Mouse (Mus musculus): Measurements from ENCODE around the gene Dnajc5g. TPM values are rescaled to one million over a fixed set of nuclear protein-coding genes. Genes with fewer than 3 reads are reported as not detected.

The Dnajc5g gene
- polyA plus RNA-seq, 1 experiment, result not detected

Other genes starting within 250 kb of the Dnajc5g start
- 76.3 and 82.8 TPM in 2 replicates for gene Tmem214, start 238.3 kb upstream of the Dnajc5g start, polyA plus RNA-seq (2012; rRNA removed)
- 24.2 and 25.4 TPM in 2 replicates for gene Agbl5, start 217.6 kb upstream of the Dnajc5g start, polyA plus RNA-seq (2012; rRNA removed)
- 158 and 207 TPM in 2 replicates for gene Ost4, start 198.5 kb upstream of the Dnajc5g start, polyA plus RNA-seq (2012; rRNA removed)
- gene Emilin1, start 192.9 kb upstream of the Dnajc5g start, polyA plus RNA-seq (2012; rRNA removed), result 4.2 and 4.7 TPM in 2 replicates
- gene Khk, start 184.9 kb upstream of the Dnajc5g start, polyA plus RNA-seq (2012; rRNA removed), result 28.4 and 30.6 TPM in 2 replicates
- gene Cgref1, start 160.7 kb upstream of the Dnajc5g start, polyA plus RNA-seq (2012; rRNA removed), result 25.6 and 39.1 TPM in 2 replicates
- gene Preb, start 145.9 kb upstream of the Dnajc5g start, polyA plus RNA-seq (2012; rRNA removed), result 192 and 208 TPM in 2 replicates
- gene Tcf23, start 137.6 kb upstream of the Dnajc5g start, polyA plus RNA-seq (2012; rRNA removed), result 0.20 and 0.21 TPM in 2 replicates
- 175 TPM in 2 replicates for gene Atraid, start 58.0 kb upstream of the Dnajc5g start, polyA plus RNA-seq (2012; rRNA removed)
- 33.1 and 35.2 TPM in 2 replicates for gene Slc5a6, start 57.4 kb upstream of the Dnajc5g start, polyA plus RNA-seq (2012; rRNA removed)
- gene Cad, start 51.5 kb upstream of the Dnajc5g start, polyA plus RNA-seq (2012; rRNA removed), result 14.8 and 18.0 TPM in 2 replicates
- gene Slc30a3, start 2.0 kb downstream of the Dnajc5g start, polyA plus RNA-seq (2012; rRNA removed), result 140 and 173 TPM in 2 replicates
- gene Trim54, start 10.4 kb downstream of the Dnajc5g start, polyA plus RNA-seq (2012; rRNA removed), result 0.64 and 2.0 TPM in 2 replicates
- 2.0 and 2.7 TPM in 2 replicates for gene Ucn, start 32.5 kb downstream of the Dnajc5g start, polyA plus RNA-seq (2012; rRNA removed)
- gene Mpv17, start 48.0 kb downstream of the Dnajc5g start, polyA plus RNA-seq (2012; rRNA removed), result 98.3 and 108 TPM in 2 replicates
- 3.0 and 4.0 TPM in 2 replicates for gene Gm29609, start 73.6 kb downstream of the Dnajc5g start, polyA plus RNA-seq (2012; rRNA removed)
- 80.3 and 89.9 TPM in 2 replicates for gene Gtf3c2, start 73.9 kb downstream of the Dnajc5g start, polyA plus RNA-seq (2012; rRNA removed)
- gene Snx17, start 86.9 kb downstream of the Dnajc5g start, polyA plus RNA-seq (2012; rRNA removed), result 86.9 and 89.2 TPM in 2 replicates
- gene Eif2b4, start 87.1 kb downstream of the Dnajc5g start, polyA plus RNA-seq (2012; rRNA removed), result 50.6 and 63.3 TPM in 2 replicates
- gene Zfp513, start 96.0 kb downstream of the Dnajc5g start, polyA plus RNA-seq (2012; rRNA removed), result 44.6 and 47.2 TPM in 2 replicates
- gene Ppm1g, start 114.4 kb downstream of the Dnajc5g start, polyA plus RNA-seq (2012; rRNA removed), result 90.8 and 98.9 TPM in 2 replicates
- 99.9 and 116 TPM in 2 replicates for gene Nrbp1, start 134.6 kb downstream of the Dnajc5g start, polyA plus RNA-seq (2012; rRNA removed)
- not detected in 2 replicates for gene Gm9970, start 134.9 kb downstream of the Dnajc5g start, polyA plus RNA-seq (2012; rRNA removed)
- gene Krtcap3, start 145.4 kb downstream of the Dnajc5g start, polyA plus RNA-seq (2012; rRNA removed), result 3.0 and 3.2 TPM in 2 replicates
- gene Ift172, start 184.8 kb downstream of the Dnajc5g start, polyA plus RNA-seq (2012; rRNA removed), result 69.6 and 78.0 TPM in 2 replicates
- gene Fndc4, start 189.8 kb downstream of the Dnajc5g start, polyA plus RNA-seq (2012; rRNA removed), result 132 and 178 TPM in 2 replicates
- 0.16 and 0.23 TPM in 2 replicates for gene Gckr, start 191.2 kb downstream of the Dnajc5g start, polyA plus RNA-seq (2012; rRNA removed)

Data from frontal cortex, adult 2 months (tissue).